Mouse (Mus musculus) left cerebral cortex, adult 18-20 months (tissue): Measurements from ENCODE around the gene Nfic. TPM values are rescaled to one million over a fixed set of nuclear protein-coding genes. Genes with fewer than 3 reads are reported as not detected.

Experiments
- DNase-seq, 2 experiments: peaks; one replicate each; pipeline ENCODE4 v3.0.0; 2021 to 2022; ENCODE audit warnings: low spot score in 2 of 2, mixed read lengths in 1 of 2
- total RNA-seq, 2 experiments: library from RNA; stranded (reverse); gene quantifications; 2 replicates each; pipeline ENCODE4 v1.2.3; 2021

The Nfic gene
- total RNA-seq, 2 experiments from 2014 or later = 84.7 to 91.7 TPM

DNA sequence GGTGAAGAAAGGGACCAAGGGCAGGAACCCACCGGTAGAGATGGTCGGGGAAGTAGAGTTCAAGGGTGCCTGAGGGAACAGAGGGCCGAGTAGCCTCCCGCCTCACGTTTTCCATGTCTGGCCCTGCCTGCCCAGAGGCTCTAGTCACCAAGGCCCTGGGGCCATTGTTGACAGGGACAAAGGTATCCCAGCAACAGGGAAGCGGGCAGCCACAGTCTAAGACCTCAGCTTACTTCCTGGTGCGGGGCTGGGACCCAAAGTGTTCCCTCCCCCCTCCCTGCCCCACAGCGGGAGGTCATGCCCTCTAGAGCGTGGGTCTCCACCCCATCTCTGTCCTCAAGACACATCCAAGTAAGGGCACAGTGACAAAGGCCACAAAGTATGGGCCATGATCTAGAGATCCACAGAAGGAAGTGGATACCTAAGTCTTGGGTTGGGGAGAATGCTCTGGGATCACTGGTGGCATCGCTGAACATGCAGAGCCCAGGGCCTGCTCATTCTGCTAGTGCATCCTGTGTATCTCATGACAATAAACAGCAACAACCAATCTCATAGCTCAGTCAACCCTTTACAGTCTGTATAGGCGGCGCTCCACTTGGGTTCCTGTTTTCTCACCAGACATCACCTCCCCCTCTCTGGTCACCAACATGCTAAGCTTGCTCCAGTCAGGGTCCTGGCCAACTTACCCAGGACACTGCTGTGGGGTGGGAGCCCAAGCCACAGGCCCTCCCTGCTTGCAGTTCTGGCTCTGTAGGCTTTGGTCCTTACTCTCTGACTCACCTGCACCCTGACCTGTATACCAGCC, 89.6 kb downstream of the Nfic start, which contains the start of gene 4930404N11Rik:
TSS of gene 4930404N11Rik (minus strand) at position 145 of the 805 bp plus-strand sequence.
- DNase-seq = no peak

DNA sequence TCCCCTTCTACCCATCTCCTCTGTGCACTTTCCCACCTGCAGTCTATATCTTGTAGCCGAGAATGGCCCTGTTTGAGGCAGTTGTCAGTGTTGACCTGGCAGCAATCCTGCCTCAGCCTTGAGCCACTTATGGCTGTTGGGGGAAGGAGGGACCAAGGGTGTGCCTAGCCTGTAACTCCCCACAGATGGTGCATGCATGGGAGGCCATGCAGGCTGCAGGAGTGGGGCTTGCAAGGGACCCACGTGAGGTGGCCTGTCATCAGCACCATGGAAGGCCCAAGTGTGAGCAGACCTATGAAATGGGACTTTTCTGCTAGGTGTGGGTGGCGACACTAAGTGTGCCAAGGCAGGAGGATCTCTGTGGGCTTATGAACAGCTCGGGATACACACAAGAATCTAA, 90.4 kb downstream of the Nfic start:
- peak in 1 of 2 experiments; percentile 56 for DNase-seq

DNA sequence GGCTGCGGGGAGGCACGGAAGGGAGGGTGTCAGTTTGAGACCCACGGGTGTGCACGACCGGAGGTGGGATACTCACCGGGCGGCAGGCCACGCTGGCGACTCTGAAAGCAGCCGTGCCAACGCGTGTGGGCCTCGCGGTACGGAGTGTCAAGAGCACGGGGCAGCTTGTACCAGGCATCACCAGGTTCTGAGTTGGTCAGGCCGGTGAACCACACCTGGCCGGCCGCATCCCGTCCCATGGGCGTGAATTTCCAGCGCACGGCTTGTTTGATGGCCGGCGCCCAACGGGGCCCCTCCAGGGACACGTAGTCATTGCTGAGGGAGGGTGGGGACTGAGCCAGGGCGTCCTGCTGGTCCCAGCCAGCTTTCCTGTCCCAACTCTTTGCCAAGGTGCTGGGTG, 90.8 kb downstream of the Nfic start:
- no peak for DNase-seq

DNA sequence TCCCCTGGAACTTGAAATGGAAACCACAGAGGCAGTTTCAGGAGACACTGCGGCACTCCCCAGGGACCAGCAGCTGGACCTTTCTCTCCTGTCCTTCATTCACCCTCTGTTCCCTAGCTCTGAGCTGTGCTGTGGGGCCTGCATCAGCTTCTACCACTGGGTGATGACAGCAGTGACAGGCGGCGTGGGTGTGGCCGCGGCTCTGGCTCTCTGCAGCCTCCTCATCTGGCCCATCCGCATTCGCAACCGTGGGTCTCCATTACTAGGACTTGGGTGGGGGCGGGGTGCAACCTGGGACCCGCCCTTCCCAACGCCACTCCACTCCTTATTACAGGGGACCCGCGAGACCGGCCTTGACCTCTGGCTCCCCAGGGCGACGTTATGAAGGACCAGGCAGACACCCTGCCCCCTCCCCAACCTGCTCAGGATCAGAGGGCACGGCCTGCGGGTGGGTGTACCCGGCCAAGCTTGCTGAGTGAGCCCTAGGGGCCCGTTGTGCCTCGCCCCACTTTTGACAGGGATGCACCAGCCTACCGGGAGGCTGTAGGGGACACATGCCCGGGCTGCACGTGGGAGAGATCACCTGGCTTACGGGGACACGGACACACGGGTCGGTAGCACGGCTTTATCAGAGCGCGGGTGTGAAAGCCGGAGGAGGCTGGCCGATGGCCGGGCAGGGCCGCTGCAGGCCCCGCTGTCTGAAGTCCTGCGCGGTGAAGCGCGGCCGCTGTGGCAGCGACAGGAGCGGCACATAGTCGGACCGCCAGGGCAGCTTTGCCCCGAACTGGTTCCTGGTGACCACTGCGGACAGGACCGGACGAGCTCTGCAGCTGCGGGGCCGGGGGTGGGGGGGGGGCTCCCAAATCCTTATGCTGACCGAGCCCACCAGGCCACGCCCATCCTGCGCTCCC, 91.7 kb downstream of the Nfic start:
- DNase-seq = no peak

DNA sequence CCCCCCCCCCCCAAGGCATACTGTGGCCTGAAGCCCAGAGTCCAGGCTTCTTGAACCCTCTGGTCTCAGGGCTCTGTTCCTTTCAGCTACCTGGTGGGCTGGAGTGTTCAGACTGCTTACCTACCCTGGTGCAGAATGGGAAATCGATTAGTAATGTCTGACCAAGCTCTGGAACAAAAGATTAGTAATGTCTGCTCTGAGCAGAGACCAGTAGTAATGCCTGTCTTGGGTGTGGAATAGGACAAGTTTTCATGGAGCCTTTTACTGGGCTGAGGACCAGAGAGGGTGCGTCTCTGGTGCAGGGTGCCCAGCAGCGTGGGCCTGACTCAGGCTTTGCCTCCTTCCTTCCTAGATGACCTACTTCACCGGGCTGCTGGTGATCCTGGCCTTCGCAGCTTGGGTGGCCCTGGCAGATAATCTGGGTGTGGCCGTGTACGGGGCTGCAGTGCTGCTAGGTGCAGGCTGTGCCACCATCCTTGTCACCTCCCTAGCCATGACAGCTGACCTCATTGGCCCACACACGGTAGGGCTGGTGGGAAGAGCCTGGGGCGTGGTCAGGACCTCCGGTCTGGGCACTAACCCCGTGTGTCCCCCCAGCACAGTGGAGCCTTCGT, 93.0 kb downstream of the Nfic start:
- DNase-seq = no peak

DNA sequence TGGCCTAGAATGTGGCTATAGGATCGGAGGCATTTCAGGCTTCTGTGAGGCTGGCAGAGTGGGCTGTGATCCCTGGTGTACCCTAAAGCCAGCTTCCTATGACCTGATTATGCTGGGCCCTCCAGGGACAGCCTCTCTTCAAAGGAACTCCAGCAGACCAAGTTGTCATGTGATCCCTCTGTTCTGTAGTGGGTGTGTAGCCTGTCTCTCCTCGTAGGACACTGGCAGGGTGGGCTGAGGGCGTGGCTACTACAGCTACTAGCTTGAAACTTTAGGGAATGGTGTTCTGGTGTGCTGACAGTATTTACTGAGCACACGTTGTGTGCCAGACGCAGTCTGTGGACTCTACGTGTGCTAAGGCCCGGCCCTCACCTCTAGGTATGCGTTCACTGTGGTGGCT, 94.7 kb downstream of the Nfic start:
- DNase-seq = no peak

DNA sequence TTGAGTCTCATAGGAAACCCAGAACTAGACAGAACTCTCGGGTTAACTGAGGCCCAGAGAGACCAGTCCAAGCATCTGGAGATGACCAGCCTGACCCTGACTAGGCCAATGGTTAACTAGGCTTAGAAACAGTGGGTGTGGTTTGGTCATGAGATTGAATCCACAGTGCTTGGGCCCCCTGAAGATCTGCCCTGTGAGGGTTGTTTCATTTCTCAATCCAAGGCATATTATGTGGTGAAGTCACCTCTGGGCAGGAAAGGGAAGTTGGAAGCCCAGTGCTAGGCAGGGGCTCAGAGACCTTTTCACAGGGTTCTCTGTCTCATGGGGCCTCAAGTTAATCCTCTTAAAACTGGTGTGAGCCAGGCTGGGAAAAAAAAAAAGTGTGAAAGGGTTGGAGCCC, 96.6 kb downstream of the Nfic start:
- DNase-seq = no peak

DNA sequence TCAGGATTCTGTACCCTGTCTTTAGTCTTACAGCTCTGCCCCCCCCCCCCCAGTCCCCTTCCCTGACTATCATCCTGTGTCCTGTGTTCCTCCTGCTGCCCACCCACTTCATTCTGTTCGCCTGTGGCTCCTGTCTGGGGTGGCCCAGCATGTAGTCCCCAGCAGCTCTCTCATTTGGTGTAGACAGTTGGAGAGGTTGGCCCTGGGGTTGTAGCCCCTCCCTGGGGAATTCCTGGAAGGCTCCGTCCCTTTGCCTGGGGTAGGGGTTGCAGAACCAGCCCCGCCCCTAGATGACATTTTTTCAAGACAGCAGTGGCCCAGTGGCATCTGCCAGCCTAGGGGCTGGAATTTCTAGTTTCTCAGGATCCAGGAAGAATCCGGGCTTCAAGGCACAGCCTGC, 97.2 kb downstream of the Nfic start:
- DNase-seq = no peak

DNA sequence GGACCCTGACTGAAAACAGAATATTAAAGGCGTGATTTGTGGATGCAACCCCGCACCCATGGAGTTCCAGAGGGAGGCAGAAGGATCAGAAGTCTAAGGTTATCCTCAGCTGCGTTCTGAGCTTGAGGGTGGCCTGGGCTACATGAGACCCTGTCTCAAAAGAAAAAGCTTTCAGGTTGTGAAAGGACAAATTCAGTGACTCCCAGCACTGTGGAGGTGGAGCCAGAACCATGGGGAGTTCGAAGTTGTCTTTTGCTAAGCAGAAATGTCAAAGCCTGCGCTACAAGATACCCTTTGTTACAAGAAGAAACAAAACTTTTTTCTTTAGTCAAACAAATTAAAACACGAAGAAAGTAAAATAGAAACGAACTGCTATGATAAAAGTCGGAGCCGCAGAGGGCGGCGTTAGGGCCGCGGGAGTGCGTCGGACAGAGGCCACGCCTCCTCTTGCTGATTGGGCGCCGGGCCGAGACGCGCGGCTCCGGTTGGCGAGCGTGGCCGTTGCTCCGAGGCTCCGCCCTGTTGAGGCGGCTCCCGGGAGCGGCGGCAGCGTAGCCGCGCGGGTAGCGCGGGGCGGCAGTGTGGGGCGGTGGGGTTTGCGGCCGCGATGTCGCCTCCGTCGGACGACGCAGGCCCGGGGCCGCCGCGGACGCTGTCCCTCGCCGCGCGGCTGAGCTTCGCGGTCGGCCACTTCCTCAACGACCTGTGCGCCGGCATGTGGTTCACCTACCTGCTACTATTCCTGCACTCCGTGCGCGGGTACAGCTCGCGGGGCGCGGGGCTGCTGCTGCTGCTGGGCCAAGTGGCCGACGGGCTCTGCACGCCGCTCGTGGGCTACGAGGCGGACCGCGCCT, 98.2 kb downstream of the Nfic start, which contains the start of gene Mfsd12:
TSS of gene Mfsd12 (plus strand) at position 501 of the 854 bp plus-strand sequence.
- peak; percentile 91 to 93 for DNase-seq

DNA sequence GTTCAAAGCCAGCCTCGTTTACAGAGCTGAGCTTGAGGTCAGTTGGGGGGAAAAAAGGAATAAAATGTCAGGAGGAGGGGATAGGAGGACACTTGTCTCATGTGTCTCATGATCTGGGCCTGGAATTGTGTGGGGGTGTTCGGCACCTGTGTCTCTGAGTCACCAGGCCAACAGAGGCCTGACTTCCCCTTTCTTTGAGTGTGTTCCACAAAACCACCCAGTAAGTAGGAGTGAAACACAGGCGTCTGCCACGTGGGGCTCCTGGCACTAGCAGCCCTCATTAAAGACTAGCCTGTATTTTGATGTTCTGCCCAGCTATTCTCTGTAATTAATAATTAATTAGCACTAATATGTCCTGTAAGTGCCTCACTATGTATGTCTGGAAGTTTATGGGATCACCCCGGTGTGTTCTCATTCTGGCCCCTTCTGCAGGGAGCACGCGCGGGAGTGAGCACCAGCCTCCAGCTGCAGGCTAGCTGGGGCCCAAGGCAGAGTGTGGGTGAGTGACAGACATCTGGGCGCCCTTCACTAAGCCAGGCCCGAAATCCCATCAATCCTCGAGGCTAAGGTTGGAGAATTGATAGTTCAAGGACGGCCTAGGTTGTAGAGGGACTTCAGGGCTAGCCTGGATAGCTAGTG, 99.0 kb downstream of the Nfic start:
- no peak for DNase-seq

DNA sequence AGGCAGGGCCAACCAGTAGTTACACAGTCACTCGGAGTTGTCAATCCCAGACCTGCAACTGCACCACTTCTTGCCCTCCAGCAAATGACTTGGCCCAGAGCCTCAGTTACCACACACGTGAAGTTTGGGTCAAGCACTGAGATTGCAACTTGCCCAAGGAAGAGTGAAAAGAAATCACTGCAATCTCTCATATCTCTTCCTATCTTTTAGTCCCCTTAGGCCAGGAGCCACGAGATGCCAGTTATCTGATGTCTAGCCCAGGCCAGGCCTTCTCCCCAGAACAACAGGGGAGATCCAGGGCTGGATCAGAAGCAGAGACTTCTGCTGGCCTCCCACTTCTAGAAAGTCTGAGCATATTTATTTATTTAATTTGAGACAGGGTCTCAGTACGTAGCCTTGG, 99.9 kb downstream of the Nfic start:
- no peak for DNase-seq

DNA sequence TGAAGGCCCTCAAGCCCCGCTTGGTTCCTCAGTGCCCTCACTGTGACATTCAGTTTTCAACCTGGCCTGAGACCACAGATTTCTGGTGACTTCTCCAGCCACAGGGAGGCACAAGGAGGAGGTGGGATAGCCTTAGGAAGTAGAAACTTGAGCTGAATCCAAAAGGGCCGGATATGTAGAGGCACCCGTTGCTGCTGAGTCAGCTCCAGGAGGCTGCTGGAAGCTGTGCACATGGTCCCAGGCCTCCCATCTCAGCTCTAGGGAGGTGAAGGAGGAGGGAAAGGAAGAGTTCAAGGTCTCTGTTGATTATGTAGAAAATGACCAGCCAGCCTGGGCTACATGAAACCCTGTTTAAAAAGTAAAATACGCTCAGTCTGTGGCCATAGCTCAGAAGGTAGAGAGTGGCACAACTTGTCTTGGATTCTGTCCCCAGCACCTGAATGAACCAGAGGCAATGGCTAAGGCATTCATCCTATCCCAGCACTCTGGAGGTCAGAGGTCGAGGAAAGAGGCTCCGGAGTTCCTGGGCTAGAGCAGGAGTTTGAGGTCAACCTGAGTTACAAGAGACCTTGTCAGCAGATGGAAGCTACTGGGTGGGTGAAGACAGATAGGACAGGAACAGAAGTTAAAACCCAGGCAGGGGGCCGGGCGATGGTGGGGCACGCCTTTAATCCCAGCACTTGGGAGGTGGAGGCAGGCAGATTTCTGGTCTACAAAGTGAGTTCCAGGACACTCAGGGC, 100.5 kb downstream of the Nfic start:
- no peak for DNase-seq

DNA sequence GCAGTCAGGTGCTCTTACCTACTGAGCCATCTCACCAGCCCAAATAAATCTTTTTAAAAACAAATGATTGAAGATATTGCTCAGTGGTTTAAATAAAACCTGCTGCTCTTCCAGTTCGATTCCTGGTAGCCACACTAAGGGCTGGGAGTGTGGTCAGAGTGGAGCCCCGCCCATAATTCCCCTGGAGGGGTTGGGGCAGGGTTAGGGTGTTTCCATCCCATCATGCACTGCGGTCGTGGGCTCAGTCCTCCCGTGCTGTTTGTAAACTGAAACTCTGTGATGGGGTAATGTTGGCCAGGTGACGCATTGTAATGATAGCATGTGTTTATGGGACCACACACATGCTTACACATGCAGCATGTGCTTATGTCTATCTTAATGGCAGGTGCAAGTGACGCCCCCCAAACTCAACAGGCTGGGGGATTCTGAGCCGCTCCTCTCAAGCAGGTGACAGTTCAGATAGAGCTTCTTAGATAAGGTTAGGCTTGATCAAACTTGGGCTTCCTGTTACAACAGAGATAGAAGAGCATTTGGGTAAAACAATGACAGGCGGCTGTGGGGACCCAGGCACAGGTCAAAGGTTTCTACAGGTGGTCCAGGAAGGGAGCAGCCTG, 103.7 kb downstream of the Nfic start:
- no peak for DNase-seq

DNA sequence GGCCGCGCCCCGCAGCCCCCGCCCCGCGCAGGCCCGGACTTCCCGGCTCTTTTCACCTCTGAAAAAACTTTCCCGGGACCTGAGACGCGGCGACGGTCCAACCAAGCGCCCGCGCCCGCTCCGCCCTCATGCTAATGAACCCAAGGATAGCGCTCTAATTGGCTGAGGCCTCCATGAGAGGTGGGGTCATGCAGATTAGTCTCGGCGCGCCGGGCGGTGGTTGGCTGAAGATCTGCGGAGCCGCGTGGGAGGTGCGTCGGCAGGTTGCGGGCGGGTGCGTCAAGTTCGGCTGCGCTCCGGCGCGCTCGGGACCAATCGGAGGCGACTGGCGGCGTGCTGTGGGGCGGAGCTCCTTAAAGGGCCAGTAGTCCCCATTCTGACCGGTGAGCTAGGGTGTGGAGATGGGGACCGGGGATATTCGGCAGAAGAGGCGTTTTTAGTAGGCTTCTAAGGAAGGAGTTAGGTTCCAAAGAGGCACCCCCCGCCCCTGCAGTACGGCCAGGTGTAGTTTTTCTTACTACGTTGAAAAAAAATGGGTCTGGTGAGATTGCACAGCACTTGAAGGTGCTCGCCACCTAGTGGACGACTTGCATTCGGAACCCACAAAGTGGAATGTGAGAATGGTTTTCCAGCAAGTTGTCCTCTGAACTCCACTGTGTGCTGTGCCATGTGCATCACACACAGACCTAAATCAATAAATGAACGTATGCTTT, 104.9 kb downstream of the Nfic start, which contains the start of gene Hmg20b:
TSS of gene Hmg20b (minus strand) at position 130 of the 713 bp plus-strand sequence.
- peak; percentile 99 to 100 for DNase-seq

DNA sequence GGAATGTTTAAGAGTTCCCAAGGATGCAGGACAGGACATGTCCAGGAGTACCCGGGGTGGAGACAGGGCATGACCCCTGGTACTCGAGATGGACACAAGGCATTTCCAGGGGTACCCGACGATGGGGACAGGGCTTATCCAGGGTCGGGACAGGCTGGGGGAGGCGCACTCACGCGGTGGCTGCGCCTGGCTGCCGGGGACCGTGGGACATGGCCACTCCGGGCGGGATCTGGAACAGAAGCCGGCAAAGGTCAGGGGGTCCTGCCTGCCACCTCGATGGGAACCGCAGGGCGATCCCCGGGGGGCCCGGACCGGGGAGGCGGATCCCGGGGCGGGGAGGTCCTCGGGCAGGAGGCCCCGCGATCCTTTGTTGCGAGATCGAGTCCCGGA, 105.5 kb downstream of the Nfic start:
- DNase-seq = no peak

DNA sequence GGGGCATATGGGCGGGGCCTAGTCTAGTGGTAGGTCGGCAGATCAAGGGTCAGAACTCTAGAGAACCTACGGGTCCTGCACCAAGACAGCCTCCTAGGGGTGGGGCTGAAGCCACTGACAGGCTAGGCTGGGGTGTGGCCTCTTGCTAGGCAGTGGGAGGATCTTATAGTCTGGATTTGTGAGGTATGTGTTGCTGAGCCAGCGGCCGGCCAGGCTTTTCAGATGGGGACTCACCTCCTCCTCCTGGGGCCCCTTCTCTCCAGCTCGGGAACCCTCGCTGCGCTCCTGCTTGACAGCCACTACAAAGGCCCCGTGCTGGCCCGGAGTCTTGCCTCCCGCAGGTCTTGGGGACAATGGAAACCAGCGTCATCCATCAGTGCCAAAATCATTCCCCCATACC, 106.3 kb downstream of the Nfic start:
- DNase-seq = no peak

DNA sequence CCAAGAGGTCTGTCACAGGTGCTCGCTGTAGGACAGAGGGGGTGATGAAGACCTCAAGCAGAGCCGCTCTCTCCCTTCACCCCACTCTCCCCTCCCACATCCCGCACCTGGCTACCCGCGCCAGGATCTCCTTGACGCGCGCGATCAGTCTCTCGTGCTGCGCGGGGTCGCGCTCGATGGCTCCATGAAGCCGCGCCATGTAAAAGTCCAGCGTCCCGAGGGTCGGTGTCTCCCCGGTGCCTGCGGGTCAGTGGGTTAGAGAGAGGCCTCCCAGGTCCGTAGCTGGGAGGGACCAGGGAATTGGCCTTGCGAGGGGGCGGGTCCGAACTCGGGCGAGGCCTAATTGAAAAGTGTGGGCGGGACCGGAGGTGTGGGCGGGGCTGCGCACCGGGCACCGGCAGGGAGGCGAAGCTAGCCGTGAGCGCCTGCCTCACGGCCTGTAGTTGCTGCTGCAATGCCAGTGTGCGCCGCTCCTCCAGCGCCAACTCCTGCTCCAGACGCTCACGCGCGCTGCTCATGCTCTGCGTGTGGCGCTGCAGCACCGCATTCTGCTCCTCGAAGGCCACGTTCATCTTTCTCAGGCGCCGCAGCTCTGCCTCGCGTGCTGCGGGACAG, 108.9 kb downstream of the Nfic start:
- DNase-seq = peak; percentile 52 to 70
